Mouse (Mus musculus) embryonic facial prominence, embryonic 14.5 days (tissue): Measurements from ENCODE around the gene Sbp. TPM values are rescaled to one million over a fixed set of nuclear protein-coding genes. Genes with fewer than 3 reads are reported as not detected.
"Not testable (repeated sequence)": the region's sequence is repeated elsewhere in the genome, so short reads cannot be mapped to it uniquely, and the experiment has no call there.

Experiments
- ATAC-seq: fragments of 200-750 bp; cut with Nextera tagmentation; 2 replicates; pipeline ENCODE4 v1.8.0; 2017; ENCODE audit warnings: low read depth, moderate number of reproducible peaks, moderate TSS enrichment
- DNase-seq: peaks from one replicate; pipeline ENCODE4 v3.0.0-alpha.2; 2015; ENCODE audit warnings: low spot score
- H3K27ac ChIP-seq: fragments of 300-500 bp; sonication (generic); replicated peaks from 2 replicates; pipeline ENCODE4 v1.5.1; 2014; ENCODE audit warnings: low read depth, mild to moderate bottlenecking, low read length, moderate library complexity
- H3K27me3 ChIP-seq: fragments of 300-500 bp; sonication (generic); replicated peaks from 2 replicates; pipeline ENCODE4 v1.6.1; 2014; ENCODE audit warnings: low read length; ENCODE audit not compliant: control insufficient read depth, insufficient read depth
- H3K36me3 ChIP-seq: fragments of 300-500 bp; sonication (generic); 2 replicates; pipeline ENCODE4 v1.6.1; 2014; ENCODE audit warnings: low read length, mixed read lengths; ENCODE audit not compliant: control insufficient read depth, insufficient read depth
- H3K4me1 ChIP-seq: fragments of 300-500 bp; sonication (generic); 2 replicates; pipeline ENCODE4 v1.6.1; 2014; ENCODE audit warnings: antibody characterized with exemption, low read length; ENCODE audit not compliant: control insufficient read depth, insufficient read depth
- H3K4me2 ChIP-seq: fragments of 300-500 bp; sonication (generic); 2 replicates; pipeline ENCODE4 v1.6.1; 2014; ENCODE audit warnings: low read depth, mild to moderate bottlenecking, low read length, moderate library complexity, mixed read lengths
- H3K4me3 ChIP-seq: fragments of 300-500 bp; sonication (generic); 2 replicates; pipeline ENCODE4 v1.5.1; 2014; ENCODE audit warnings: low read depth, mild to moderate bottlenecking, low read length
- H3K9ac ChIP-seq: fragments of 300-500 bp; sonication (generic); 2 replicates; pipeline ENCODE4 v1.6.1; 2014; ENCODE audit warnings: low read depth, mild to moderate bottlenecking, low read length, moderate library complexity, mixed read lengths
- H3K9me3 ChIP-seq: fragments of 300-500 bp; sonication (generic); 2 replicates; pipeline ENCODE4 v1.6.1; 2016; ENCODE audit warnings: low read length; ENCODE audit not compliant: control insufficient read depth
- WGBS: fragments of 180-500 bp; shearing (Covaris S2); extraction: QIAGEN DNeasy Blood & Tissue Kit; methylation state at CpG from one replicate; pipeline ENCODE4 v1.1.7; 2014; 5-methylcytosine and 5-hydroxymethylcytosine counted together
- polyA plus RNA-seq: library from polyadenylated mRNA; unstranded; fragments of >200 nt; fragmentation: Nextera tagmentation; extraction: Ambion mirVana; gene quantifications from 2 replicates; pipeline ENCODE4 v1.2.1, GENCODE M21; 2014

The Sbp gene
- not detected in 2 replicates for polyA plus RNA-seq

GRCm38 (mm10) chr17:23941372-23941771 is at the start of gene Sbp:
Gene Sbp (plus strand): TSS chr17:23941672.
- H3K27ac ChIP-seq = no peak within 1 kb of the TSS
- no peak within 1 kb of the TSS for H3K4me2 ChIP-seq
- no peaks in the 10 kb centered on the region for H3K4me1 ChIP-seq
- no peaks in the 10 kb centered on the region for H3K36me3 ChIP-seq
- ATAC-seq (no peak), DNase-seq (no peak)
- no peaks in the 10 kb centered on the region for H3K9me3 ChIP-seq
- no peaks in the 10 kb centered on the region for H3K27me3 ChIP-seq
- no peak within 1 kb of the TSS for H3K9ac ChIP-seq
- no peak within 1 kb of the TSS for H3K4me3 ChIP-seq

- not testable (repeated sequence) for H3K36me3 ChIP-seq, H3K4me1 ChIP-seq, ATAC-seq, H3K27ac ChIP-seq, H3K9ac ChIP-seq, H3K27me3 ChIP-seq, H3K4me3 ChIP-seq, H3K4me2 ChIP-seq, DNase-seq, H3K9me3 ChIP-seq
- 69% methylated on average over 4 of the region's 4 CpGs for WGBS
Measured at GRCm38 (mm10) chr17:23917158-23917557, 24.3 kb upstream of the Sbp start, which contains the start of gene Dcpp3. Gene Dcpp3 (plus strand): TSS chr17:23917458.

- DNase-seq = peak; percentile 95
- H3K9me3 ChIP-seq = no peaks in the 10 kb centered on the region
- WGBS = 0% methylated on average over 25 of the region's 29 CpGs
- peak overlapping the region; percentile 72 for H3K9ac ChIP-seq
- peak overlapping the region; percentile 55 for H3K4me3 ChIP-seq
- H3K4me2 ChIP-seq = peak overlapping the region; percentile 68
- peak overlapping the region; percentile 92 for H3K27ac ChIP-seq
- peak; percentile 99 for ATAC-seq
- H3K27me3 ChIP-seq = no peaks in the 10 kb centered on the region
- no peaks in the 10 kb centered on the region for H3K36me3 ChIP-seq
- peaks cover 5% of the 10 kb centered on the region for H3K4me1 ChIP-seq
Measured at GRCm38 (mm10) chr17:23924531-23925007, 16.9 kb upstream of the Sbp start.

- peak overlapping the region; percentile 68 for H3K4me2 ChIP-seq
- H3K27me3 ChIP-seq = no peaks in the 10 kb centered on the region
- ATAC-seq (peak; percentile 85), DNase-seq (peak; percentile 93)
- peak overlapping the region; percentile 92 for H3K27ac ChIP-seq
- WGBS = 0% methylated on average over 14 of the region's 14 CpGs
- no peaks in the 10 kb centered on the region for H3K36me3 ChIP-seq
- H3K4me3 ChIP-seq = peak overlapping the region; percentile 55
- peaks cover 5% of the 10 kb centered on the region for H3K4me1 ChIP-seq
- peak overlapping the region; percentile 72 for H3K9ac ChIP-seq
- no peaks in the 10 kb centered on the region for H3K9me3 ChIP-seq
Measured at GRCm38 (mm10) chr17:23925090-23925493, 16.4 kb upstream of the Sbp start.

GRCm38 (mm10) chr17:23931157-23931556 is 10.3 kb upstream of the Sbp start:
- DNase-seq (no peak), ATAC-seq (no peak)
- Histone ChIP-seq H3K4me1 (no peaks in the 10 kb centered on the region), H3K27ac (no peak overlapping the region), H3K9me3 (no peaks in the 10 kb centered on the region), H3K4me2 (no peak overlapping the region), H3K4me3 (no peak overlapping the region), H3K27me3 (no peaks in the 10 kb centered on the region), H3K36me3 (no peaks in the 10 kb centered on the region), H3K9ac (no peak overlapping the region)
- 83% methylated on average over 5 of the region's 5 CpGs for WGBS

- not testable (repeated sequence) for H3K4me1 ChIP-seq, H3K4me2 ChIP-seq, H3K9me3 ChIP-seq, H3K9ac ChIP-seq, H3K27ac ChIP-seq, H3K36me3 ChIP-seq, ATAC-seq, DNase-seq, H3K27me3 ChIP-seq, H3K4me3 ChIP-seq
- 74% methylated on average over 4 of the region's 4 CpGs for WGBS
Measured at GRCm38 (mm10) chr17:23947486-23947885, 6.0 kb downstream of the Sbp start.

GRCm38 (mm10) chr17:23949068-23949467 is 7.6 kb downstream of the Sbp start:
- Histone ChIP-seq H3K4me3 (no peak overlapping the region), H3K9me3 (no peaks in the 10 kb centered on the region), H3K9ac (no peak overlapping the region), H3K4me1 (no peaks in the 10 kb centered on the region), H3K36me3 (no peaks in the 10 kb centered on the region), H3K27ac (no peak overlapping the region), H3K4me2 (no peak overlapping the region), H3K27me3 (no peaks in the 10 kb centered on the region)
- DNase-seq (no peak), ATAC-seq (no peak)
- 89% methylated on average over 2 of the region's 2 CpGs for WGBS

- not testable (repeated sequence) for H3K4me2 ChIP-seq, ATAC-seq, H3K27me3 ChIP-seq, H3K4me1 ChIP-seq, H3K27ac ChIP-seq, H3K9ac ChIP-seq, DNase-seq, H3K9me3 ChIP-seq, H3K4me3 ChIP-seq, H3K36me3 ChIP-seq
- WGBS = 83% methylated on average over 4 of the region's 4 CpGs
Measured at GRCm38 (mm10) chr17:23950828-23951227, 9.4 kb downstream of the Sbp start.

- Histone ChIP-seq H3K4me3 (no peak within 1 kb of the TSS), H3K4me2 (no peak within 1 kb of the TSS), H3K27me3 (no peaks in the 10 kb centered on the region), H3K9me3 (no peaks in the 10 kb centered on the region), H3K4me1 (no peaks in the 10 kb centered on the region), H3K36me3 (no peaks in the 10 kb centered on the region), H3K9ac (no peak within 1 kb of the TSS), H3K27ac (no peak within 1 kb of the TSS)
- WGBS = 82% methylated on average over 5 of the region's 5 CpGs
- ATAC-seq (no peak), DNase-seq (no peak)
Measured at GRCm38 (mm10) chr17:23955174-23955573, 13.7 kb downstream of the Sbp start, which contains the start of gene Sbpl. Gene Sbpl (minus strand): TSS chr17:23955274.
